Mouse (Mus musculus) MEL (cell line): Measurements from ENCODE around the gene Gm10073. TPM values are rescaled to one million over a fixed set of nuclear protein-coding genes. Genes with fewer than 3 reads are reported as not detected.

Source experiments
- DNase-seq: peaks from one replicate; pipeline ENCODE4 v3.0.0; 2011; ENCODE audit warnings: low read depth, low spot score
- H3K27ac ChIP-seq: 2 replicates; pipeline ENCODE4 v1.5.1; 2012; ENCODE audit warnings: low read depth, mild to moderate bottlenecking, control low read depth, low read length, moderate library complexity; ENCODE audit not compliant: control insufficient read depth
- H3K27me3 ChIP-seq, 2 experiments: fragments of 150-350 bp in 1 of 2; sonication (generic) in 1 of 2; 2 replicates each; pipeline ENCODE4 v1.6.1; 2012; ENCODE audit warnings: low read length in 2 of 2, mild to moderate bottlenecking in 2 of 2, improper control_type of control experiment in 1 of 2, moderate library complexity in 1 of 2; ENCODE audit not compliant: insufficient read depth in 2 of 2, control insufficient read depth in 1 of 2
- H3K36me3 ChIP-seq, 2 experiments: 2 replicates each; pipeline ENCODE4 v1.6.1; 2012 to 2014; ENCODE audit warnings: low read length in 2 of 2, improper control_type of control experiment in 1 of 2, inconsistent platforms in 1 of 2, mild to moderate bottlenecking in 1 of 2; ENCODE audit not compliant: insufficient read depth in 2 of 2, control insufficient read depth in 1 of 2
- H3K4me1 ChIP-seq, 2 experiments: fragments of 150-350 bp in 1 of 2; sonication (generic) in 1 of 2; 2 replicates each; pipeline ENCODE4 v1.6.1; 2012; ENCODE audit warnings: low read length in 2 of 2, improper control_type of control experiment in 1 of 2, mild to moderate bottlenecking in 1 of 2; ENCODE audit not compliant: insufficient read depth in 2 of 2, control insufficient read depth in 1 of 2
- H3K4me3 ChIP-seq, 2 experiments: fragments of 150-350 bp in 1 of 2; sonication (generic) in 1 of 2; 2 replicates each; pipeline ENCODE4 v1.5.1; 2012; ENCODE audit warnings: low read depth in 2 of 2, low read length in 2 of 2, mild to moderate bottlenecking in 2 of 2, moderate library complexity in 2 of 2, control low read depth in 1 of 2, improper control_type of control experiment in 1 of 2; ENCODE audit not compliant: control insufficient read depth in 1 of 2, insufficient read depth in 1 of 2
- H3K79me2 ChIP-seq: 2 replicates; pipeline ENCODE4 v1.6.1; 2012; ENCODE audit warnings: mild to moderate bottlenecking, low read length, moderate library complexity; ENCODE audit not compliant: control insufficient read depth, poor library complexity, insufficient read depth
- H3K9ac ChIP-seq: 2 replicates; pipeline ENCODE4 v1.6.1; 2012; ENCODE audit warnings: low read depth, mild to moderate bottlenecking, control low read depth, low read length, moderate library complexity; ENCODE audit not compliant: control insufficient read depth, poor library complexity, severe bottlenecking
- H3K9me3 ChIP-seq: fragments of 150-350 bp; sonication (generic); replicated peaks from 2 replicates; pipeline ENCODE4 v1.6.1; 2012; ENCODE audit warnings: mild to moderate bottlenecking, low read length, improper control_type of control experiment, moderate library complexity; ENCODE audit not compliant: insufficient read depth
- E2F4 ChIP-seq: IDR thresholded peaks from 2 replicates; pipeline ENCODE4 v1.6.1; 2011; ENCODE audit warnings: low read depth, low read length, improper control_type of control experiment, borderline replicate concordance
- GABPA ChIP-seq: IDR thresholded peaks from 2 replicates; pipeline ENCODE4 v1.6.1; 2012; ENCODE audit warnings: low read depth, mild to moderate bottlenecking, inconsistent platforms, low read length, improper control_type of control experiment, moderate library complexity
- GATA1 ChIP-seq: IDR thresholded peaks from 2 replicates; pipeline ENCODE4 v1.6.1; 2011; ENCODE audit warnings: low read depth, low read length, improper control_type of control experiment
- HCFC1 ChIP-seq: IDR thresholded peaks from 2 replicates; pipeline ENCODE4 v1.6.1; 2012; ENCODE audit warnings: low read depth, mild to moderate bottlenecking, inconsistent platforms, low read length, improper control_type of control experiment, moderate library complexity
- KAT2A ChIP-seq: conservative IDR thresholded peaks from 2 replicates; pipeline ENCODE4 v1.6.1; 2012; ENCODE audit warnings: low read depth, low read length, improper control_type of control experiment, inconsistent platforms
- MAFK ChIP-seq: IDR thresholded peaks from 2 replicates; pipeline ENCODE4 v1.6.1; 2011; ENCODE audit warnings: low read depth, mild to moderate bottlenecking, low read length, improper control_type of control experiment, borderline replicate concordance
- MXI1 ChIP-seq: IDR thresholded peaks from 2 replicates; pipeline ENCODE4 v1.6.1; 2011; ENCODE audit warnings: mild to moderate bottlenecking, low read depth, low read length, improper control_type of control experiment
- MYB ChIP-seq: IDR thresholded peaks from 2 replicates; pipeline ENCODE4 v1.6.1; 2011; ENCODE audit warnings: mild to moderate bottlenecking, low read depth, low read length, improper control_type of control experiment
- MYC ChIP-seq: IDR thresholded peaks from 2 replicates; pipeline ENCODE4 v1.6.1; 2011; ENCODE audit warnings: low read depth, mild to moderate bottlenecking, low read length, improper control_type of control experiment, moderate library complexity
- POLR2AphosphoS5 ChIP-seq: IDR thresholded peaks from 2 replicates; pipeline ENCODE4 v1.6.1; 2012; ENCODE audit warnings: low read depth, borderline replicate concordance, mild to moderate bottlenecking, inconsistent platforms, low read length, moderate library complexity, mixed read lengths
- RAD21 ChIP-seq: IDR thresholded peaks from 2 replicates; pipeline ENCODE4 v1.6.1; 2011; ENCODE audit warnings: mild to moderate bottlenecking, low read depth, low read length, improper control_type of control experiment
- RCOR1 ChIP-seq: IDR thresholded peaks from 2 replicates; pipeline ENCODE4 v1.6.1; 2012; ENCODE audit warnings: low read depth, mild to moderate bottlenecking, inconsistent platforms, low read length, improper control_type of control experiment
- TAL1 ChIP-seq: IDR thresholded peaks from 2 replicates; pipeline ENCODE4 v1.6.1; 2012; ENCODE audit warnings: mild to moderate bottlenecking, inconsistent platforms, low read length, moderate library complexity, mixed read lengths
- TCF12 ChIP-seq: IDR thresholded peaks from 2 replicates; pipeline ENCODE4 v1.6.1; 2014; ENCODE audit warnings: low read depth, mild to moderate bottlenecking, inconsistent platforms, low read length, improper control_type of control experiment, moderate library complexity
- UBTF ChIP-seq: IDR thresholded peaks from 2 replicates; pipeline ENCODE4 v1.6.1; 2012; ENCODE audit warnings: low read depth, mild to moderate bottlenecking, inconsistent platforms, low read length, improper control_type of control experiment, moderate library complexity, borderline replicate concordance; ENCODE audit not compliant: insufficient read depth
- USF2 ChIP-seq, 2 experiments: IDR thresholded peaks; 2 replicates each; pipeline ENCODE4 v1.6.1; 2011 to 2012; ENCODE audit warnings: improper control_type of control experiment in 2 of 2, low read length in 2 of 2, borderline replicate concordance in 1 of 2, inconsistent platforms in 1 of 2, low read depth in 1 of 2, mild to moderate bottlenecking in 1 of 2; ENCODE audit not compliant: insufficient read depth in 1 of 2
- ZC3H11A ChIP-seq: IDR thresholded peaks from 2 replicates; pipeline ENCODE4 v1.6.1; 2012; ENCODE audit warnings: low read depth, mild to moderate bottlenecking, inconsistent platforms, low read length, improper control_type of control experiment
- ZKSCAN1 ChIP-seq: IDR thresholded peaks from 2 replicates; pipeline ENCODE4 v1.6.1; 2012; ENCODE audit warnings: low read depth, mild to moderate bottlenecking, inconsistent platforms, low read length, improper control_type of control experiment, moderate library complexity
- polyA plus RNA-seq, 2 experiments: library from polyadenylated mRNA; stranded (reverse) in 1 of 2; unstranded in 1 of 2; fragments of >175 nt in 1 of 2; fragments of >200 nt in 1 of 2; gene quantifications; 2 replicates each; pipeline versions ENCODE4 v1.2.1 to v1.2.4; 2012; ENCODE audit warnings: low replicate concordance in 2 of 2, low read depth in 1 of 2; ENCODE audit not compliant: insufficient read length in 2 of 2, insufficient read depth in 1 of 2, missing spikeins in 1 of 2
- total RNA-seq: library from RNA; depleted of rRNA; stranded (reverse); fragments of 300-350 nt; gene quantifications from 2 replicates; pipeline ENCODE4 v1.2.3, GENCODE M21; 2012

Gene Gm10073
- total and polyA plus RNA-seq, 3 experiments: 71.2 to 188 TPM; not detected in 1

GRCm38 (mm10) chr8:106616679-106617078, 43.4 kb upstream of the Gm10073 start:
- Histone ChIP-seq H3K4me3 (no peak overlapping the region), H3K4me1 (no peaks in the 10 kb centered on the region), H3K27ac (no peak overlapping the region), H3K9me3 (no peaks in the 10 kb centered on the region), H3K27me3 (peaks cover 2 to 4% of the 10 kb centered on the region in 2 experiments; a peak in 1 of 4 replicates), H3K36me3 (no peaks in the 10 kb centered on the region), H3K9ac (no peak overlapping the region), H3K79me2 (no peaks in the 10 kb centered on the region)
- TF ChIP-seq GATA1 (no peak), KAT2A (no peak), MYB (no peak), HCFC1 (no peak), MAFK (no peak), TCF12 (no peak), RCOR1 (no peak), RAD21 (no peak), POLR2AphosphoS5 (no peak), ZKSCAN1 (no peak), MXI1 (no peak), E2F4 (no peak)
- DNase-seq: no peak

GRCm38 (mm10) chr8:106615661-106616299, 42.5 kb upstream of the Gm10073 start:
- Histone ChIP-seq H3K9ac (no peak overlapping the region), H3K4me1 (no peaks in the 10 kb centered on the region), H3K9me3 (no peaks in the 10 kb centered on the region), H3K36me3 (no peaks in the 10 kb centered on the region), H3K27ac (no peak overlapping the region), H3K4me3 (no peak overlapping the region), H3K27me3 (peaks cover 2 to 4% of the 10 kb centered on the region in 2 experiments; a peak in 2 of 4 replicates), H3K79me2 (no peaks in the 10 kb centered on the region)
- no peak for DNase-seq
- TF ChIP-seq ZC3H11A (no peak), MYC (no peak), GABPA (no peak), ZKSCAN1 (no peak), TAL1 (no peak), GATA1 (no peak), USF2 (IDR thresholded peaks at IDR 0.05; ENCODE audit: borderline replicate concordance in 1 of 2, insufficient read depth in 1 of 2, low read depth in 1 of 2, low read length in 2 of 2) (no peak), UBTF (no peak), KAT2A (no peak)
